Mouse (Mus musculus): ENCODE results near the gene Fgf6. TPM values are rescaled to one million over a fixed set of nuclear protein-coding genes. Genes with fewer than 3 reads are reported as not detected.

Fgf6 gene
- total RNA-seq, 4 experiments from 2014 or later = not detected

Other genes starting within 250 kb of the Fgf6 start
- gene Ndufa9, start 166.4 kb upstream of the Fgf6 start, total RNA-seq (2022) = 100 to 1,000 TPM; 145 to 166 (median 152) TPM
- gene Akap3, start 162.5 kb upstream of the Fgf6 start, total RNA-seq (2022) = under 1 TPM; 0.11 to 0.29 (median 0.26) TPM
- 1 to 10 TPM in 1 of 4 experiments, under 1 TPM in 2, not detected in 1; 0.19 to 1.0 (median 0.45) TPM for gene Dyrk4, start 93.7 kb upstream of the Fgf6 start, total RNA-seq (2022)
- 1 to 10 TPM; 1.4 to 3.9 (median 2.7) TPM for gene Rad51ap1, start 76.0 kb upstream of the Fgf6 start, total RNA-seq (2022)
- gene D6Wsu163e, start 75.6 kb upstream of the Fgf6 start, total RNA-seq (2022) = 10 to 100 TPM; 43.4 to 49.3 (median 46.7) TPM
- under 1 TPM in 2 of 4 experiments, not detected in 2; 0.36 to 0.43 TPM for gene Fgf23, start 57.3 kb downstream of the Fgf6 start, total RNA-seq (2022)
- 10 to 100 TPM; 24.8 to 31.6 (median 26.7) TPM for gene Tigar, start 94.0 kb downstream of the Fgf6 start, total RNA-seq (2022)
- gene Ccnd2, start 136.6 kb downstream of the Fgf6 start, total RNA-seq (2022) = 100 to 1,000 TPM in 3 of 4 experiments, 10 to 100 TPM in 1; 99.8 to 130 (median 120) TPM

Measured in layer of hippocampus, adult 8-10 months (tissue).